Mouse (Mus musculus) embryonic fibroblast, embryonic 13.5 days (primary cell): Measurements from ENCODE around the gene Dgcr2. TPM values are rescaled to one million over a fixed set of nuclear protein-coding genes. Genes with fewer than 3 reads are reported as not detected.

ENCODE experiments used
- H3K27ac ChIP-seq: 2 replicates; pipeline ENCODE4 v1.5.1; 2012; ENCODE audit warnings: low read length, control low read depth, inconsistent platforms; ENCODE audit not compliant: insufficient read depth
- H3K4me1 ChIP-seq: 2 replicates; pipeline ENCODE4 v1.6.1; 2011; ENCODE audit warnings: low read length; ENCODE audit not compliant: control insufficient read depth, insufficient read depth
- H3K4me3 ChIP-seq: 2 replicates; pipeline ENCODE4 v1.5.1; 2011; ENCODE audit warnings: mild to moderate bottlenecking, control low read depth, low read length; ENCODE audit not compliant: insufficient read depth
- CTCF ChIP-seq: IDR thresholded peaks from 2 replicates; pipeline ENCODE4 v1.5.1; 2011; ENCODE audit warnings: mild to moderate bottlenecking, control low read depth, low read length, moderate library complexity, borderline replicate concordance; ENCODE audit not compliant: insufficient read depth
- POLR2A ChIP-seq: IDR thresholded peaks from 2 replicates; pipeline ENCODE4 v1.6.1; 2011; ENCODE audit warnings: low read depth, mild to moderate bottlenecking, control low read depth, low read length, moderate library complexity
- polyA plus RNA-seq: library from polyadenylated mRNA; stranded (reverse); fragments of >200 nt; gene quantifications from 2 replicates; pipeline ENCODE4 v1.2.4, GENCODE M21; 2011; ENCODE audit warnings: low read depth; ENCODE audit not compliant: missing spikeins, insufficient read length

Dgcr2 gene
- polyA plus RNA-seq, 1 experiment, result 53.0 TPM

DNA sequence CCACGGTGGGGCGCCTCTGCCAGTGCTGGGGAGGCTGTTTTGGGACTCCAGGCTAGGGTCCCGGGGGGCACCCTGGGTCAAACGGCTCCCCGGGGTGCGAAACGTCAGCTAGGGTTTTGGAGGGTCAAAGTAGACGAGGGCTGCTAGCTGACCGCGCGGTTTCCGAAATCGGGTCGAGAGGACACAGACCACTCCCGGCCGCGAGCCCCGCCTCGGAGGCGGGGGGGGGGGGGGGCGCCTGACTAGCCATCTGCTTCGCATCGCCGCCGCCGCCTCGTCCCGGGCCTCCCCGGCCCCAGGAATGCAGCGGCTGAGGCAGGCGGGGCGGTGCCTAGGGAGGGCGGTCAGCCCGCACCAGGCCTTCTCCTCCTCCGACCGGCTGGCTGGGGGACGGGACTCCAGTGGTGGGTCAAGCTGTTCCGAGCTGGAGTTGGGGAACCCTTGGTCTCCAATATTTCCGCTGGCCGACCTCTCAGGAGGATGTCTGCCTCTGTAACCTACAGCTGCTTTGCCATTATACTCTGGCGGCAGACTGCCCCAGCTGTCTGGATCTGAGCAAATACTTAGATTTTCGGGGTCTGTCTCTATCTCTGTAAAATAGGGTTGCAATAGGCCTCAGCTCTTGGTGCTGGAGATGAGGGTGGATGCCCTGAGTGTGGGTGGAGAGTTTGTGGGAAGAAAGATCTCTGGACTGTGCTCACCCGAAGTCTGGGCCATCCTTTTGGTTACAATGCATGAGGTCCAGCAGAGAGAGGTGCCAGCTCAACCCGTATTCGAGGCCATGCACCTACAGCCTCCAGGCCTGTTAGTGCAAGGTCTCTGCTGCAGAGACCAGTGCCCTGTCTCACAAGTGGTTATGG is 99.8 kb downstream of the Dgcr2 start:
- peaks cover 32% of the 10 kb centered on the region for H3K4me1 ChIP-seq
- no peak for TF ChIP-seq CTCF
- peak; percentile 59 for TF ChIP-seq POLR2A
- peak overlapping the region; percentile 80 for H3K4me3 ChIP-seq

DNA sequence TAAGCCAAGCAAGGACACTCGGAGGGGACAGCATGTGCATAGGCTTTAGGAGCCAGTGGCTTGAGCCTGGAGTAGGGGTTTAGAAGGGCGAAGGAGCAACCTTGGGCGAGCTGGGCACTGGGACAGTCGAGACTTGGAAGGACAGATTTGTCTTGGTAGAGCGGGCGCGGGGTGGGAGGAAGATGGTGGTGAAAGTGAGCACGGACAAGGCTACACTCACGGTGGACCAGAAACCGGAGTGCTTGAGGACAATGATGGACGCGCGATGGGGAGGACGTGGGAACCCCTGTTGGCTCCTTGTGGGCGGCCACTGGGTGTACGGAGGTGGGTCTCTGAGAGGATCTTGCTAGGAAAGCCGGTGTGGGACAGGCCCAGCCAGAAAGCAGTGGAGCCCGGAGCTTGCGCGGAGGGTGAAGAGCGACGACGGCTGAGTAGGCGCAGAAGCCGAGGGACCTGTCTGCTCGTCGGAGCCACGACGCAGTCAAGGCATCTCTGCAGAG is 100.5 kb downstream of the Dgcr2 start:
- Histone ChIP-seq H3K27ac (peak overlapping the region; percentile 75), H3K4me3 (peak overlapping the region; percentile 80), H3K4me1 (peaks cover 32% of the 10 kb centered on the region)
- TF ChIP-seq POLR2A, result peak; percentile 37; the same call in 1 of the 2 replicates
- no peak for TF ChIP-seq CTCF

More for the DNA sequence above, 99.8 kb downstream of the Dgcr2 start:
- peak overlapping the region; percentile 75 for H3K27ac ChIP-seq

DNA sequence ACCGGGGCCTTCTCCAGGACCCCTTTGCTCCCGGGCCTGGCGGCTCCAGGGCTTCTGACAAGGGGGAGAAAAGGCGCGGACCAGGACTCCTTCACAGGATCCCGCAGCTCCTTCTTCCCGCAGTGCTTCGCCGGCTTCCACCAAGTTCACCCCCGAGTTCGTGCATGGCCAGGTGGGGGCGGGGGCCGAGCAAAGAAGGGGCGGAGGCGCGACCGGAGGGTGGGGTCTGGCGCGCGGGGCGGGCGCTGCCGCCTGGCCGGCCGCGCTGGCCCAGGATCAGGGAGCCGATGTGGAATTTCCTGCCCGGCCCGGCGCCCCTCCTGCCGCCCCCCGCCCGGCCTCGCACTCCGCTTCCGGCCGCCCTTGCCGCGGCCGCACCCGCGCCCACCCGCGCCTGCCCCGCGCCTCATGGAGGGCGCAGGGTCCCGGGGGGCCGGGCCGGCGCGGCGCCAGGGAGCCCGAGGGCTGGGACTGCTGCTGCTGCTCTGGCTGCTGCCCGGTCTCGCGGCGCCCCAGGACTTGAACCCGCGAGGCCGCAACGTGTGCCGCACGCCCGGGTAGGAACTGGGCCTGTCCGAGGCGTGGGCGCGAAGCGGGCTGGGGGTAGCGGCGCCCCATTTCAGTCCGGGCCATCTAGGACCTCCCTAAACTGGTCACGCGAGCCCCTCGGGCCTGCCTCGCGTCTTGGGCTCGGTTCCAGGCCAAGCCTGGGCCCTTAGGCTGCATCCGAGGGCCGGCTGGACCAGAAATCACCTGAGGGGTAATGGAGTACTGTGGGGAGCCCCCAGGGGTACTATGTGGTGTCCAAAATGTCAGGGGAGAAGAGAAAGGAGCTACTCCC is 101.2 kb downstream of the Dgcr2 start, which contains the start of gene Scarf2:
Scarf2 (plus strand) TSS at position 312 of the 841 bp plus-strand sequence.
- Histone ChIP-seq H3K4me3 (peak within 1 kb of the TSS; percentile 80), H3K4me1 (peaks cover 26% of the 10 kb centered on the region), H3K27ac (peak within 1 kb of the TSS; percentile 75)
- TF ChIP-seq CTCF (no peak), POLR2A (no peak; the same call in 1 of the 2 replicates)

DNA sequence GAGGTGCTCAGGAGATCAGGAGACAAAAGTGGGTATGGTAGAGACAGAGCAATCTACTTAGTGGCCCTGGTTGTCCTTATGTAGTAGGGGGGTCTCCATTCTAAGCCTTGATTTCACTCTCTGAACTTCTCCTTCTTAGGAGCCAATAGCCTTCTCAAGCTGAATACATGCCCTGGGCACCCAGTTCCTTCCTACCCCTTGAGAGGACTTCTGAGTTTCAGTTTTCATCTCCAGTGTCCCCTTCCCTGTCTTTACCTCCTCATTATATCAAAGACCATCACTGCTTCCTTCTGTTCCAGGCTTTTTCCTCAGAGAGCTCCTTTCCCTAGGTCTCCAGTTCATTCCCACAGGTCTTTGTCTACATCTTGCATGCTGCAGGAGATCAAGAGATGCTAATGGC is 101.8 kb downstream of the Dgcr2 start:
- Histone ChIP-seq H3K4me1 (peaks cover 20% of the 10 kb centered on the region), H3K4me3 (peak overlapping the region; percentile 21; the same call in 1 of the 2 replicates), H3K27ac (peak overlapping the region; percentile 61)
- TF ChIP-seq POLR2A, result no peak
- TF ChIP-seq CTCF, result no peak

DNA sequence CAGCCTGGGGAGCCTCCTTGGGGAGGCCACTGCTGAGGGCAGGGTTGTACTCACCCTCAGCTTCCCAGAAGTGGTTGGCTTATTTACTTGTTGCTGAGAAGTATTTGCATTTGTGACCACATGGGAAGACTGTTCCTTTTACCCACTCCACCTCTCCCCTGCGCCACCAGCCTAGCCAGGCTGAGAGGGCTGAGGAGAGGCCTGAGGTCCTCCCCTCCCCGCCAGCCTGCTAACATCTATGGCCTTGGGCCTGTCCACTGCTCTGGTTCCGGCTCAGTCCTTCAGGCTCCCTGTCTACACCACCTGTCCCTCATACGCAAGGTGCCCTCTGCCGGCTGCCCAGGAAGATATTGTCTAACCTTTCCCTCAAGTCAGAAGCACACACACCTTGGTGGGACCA is 102.7 kb downstream of the Dgcr2 start:
- TF ChIP-seq CTCF, result 0 out of 2 replicates have a peak, but pooled peaks have one; percentile 7
- no peak for TF ChIP-seq POLR2A
- H3K27ac ChIP-seq, result no peak overlapping the region

DNA sequence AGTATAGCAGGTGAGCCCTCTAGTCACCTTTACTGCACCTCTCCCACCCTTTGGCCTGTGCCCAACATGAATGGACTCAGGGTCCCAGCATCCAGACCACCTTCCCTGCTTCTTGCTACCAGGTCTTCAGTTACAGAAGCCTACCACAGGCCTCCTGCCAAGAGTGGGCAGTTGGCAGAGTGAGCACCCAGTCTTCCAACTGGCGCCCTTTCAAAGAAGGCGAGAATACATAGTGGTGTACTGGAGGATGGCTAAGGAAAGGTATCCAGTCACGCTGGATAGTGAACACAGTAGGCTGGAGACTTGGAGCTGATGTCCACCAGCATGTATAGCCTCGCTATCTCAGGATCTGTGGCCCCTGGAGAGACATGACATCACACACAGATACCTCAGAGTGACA is 104.3 kb downstream of the Dgcr2 start:
- peaks cover 2% of the 10 kb centered on the region; the same call in 1 of the 2 replicates for H3K4me1 ChIP-seq
- no peak for TF ChIP-seq CTCF
- TF ChIP-seq POLR2A, result no peak
- H3K4me3 ChIP-seq, result no peak overlapping the region

More for the DNA sequence above, 102.7 kb downstream of the Dgcr2 start:
- Histone ChIP-seq H3K4me3 (no peak overlapping the region), H3K4me1 (peaks cover 15% of the 10 kb centered on the region)

DNA sequence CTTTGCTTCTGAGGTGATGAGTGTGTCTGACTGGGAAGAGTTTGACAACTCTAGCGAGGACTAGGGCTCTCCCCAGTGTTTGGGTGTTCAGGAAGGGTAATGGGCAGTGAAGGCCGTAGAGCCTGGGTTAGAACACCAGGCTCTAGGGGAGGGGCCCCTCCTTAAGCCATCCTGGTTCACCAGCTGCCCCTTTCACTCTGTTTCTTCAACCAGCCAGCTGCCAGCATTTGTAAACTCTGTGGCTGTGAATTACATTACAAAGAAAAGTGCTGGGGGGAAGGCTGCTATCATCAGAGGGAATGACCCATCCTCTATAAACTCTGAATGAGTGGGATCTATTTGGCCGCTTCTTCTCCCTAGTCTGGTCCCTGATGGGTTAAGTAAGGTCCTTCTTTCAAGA is 105.6 kb downstream of the Dgcr2 start:
- TF ChIP-seq CTCF (no peak), POLR2A (no peak)
- Histone ChIP-seq H3K27ac (no peak overlapping the region), H3K4me3 (no peak overlapping the region), H3K4me1 (no peaks in the 10 kb centered on the region; the same call in 1 of the 2 replicates)

More for the DNA sequence above, 104.3 kb downstream of the Dgcr2 start:
- H3K27ac ChIP-seq, result no peak overlapping the region

Other genes starting within 250 kb of the Dgcr2 start
- gene Med15, start 165.7 kb downstream of the Dgcr2 start, polyA plus RNA-seq, result 65.3 and 67.2 TPM in 2 replicates
- gene Klhl22, start 138.9 kb downstream of the Dgcr2 start, polyA plus RNA-seq, result 53.4 and 63.8 TPM in 2 replicates
- gene Scarf2, start 101.3 kb downstream of the Dgcr2 start, polyA plus RNA-seq, result 46.1 and 46.5 TPM in 2 replicates
- gene B830017H08Rik, start 65.4 kb downstream of the Dgcr2 start, polyA plus RNA-seq, result not detected in 2 replicates
- gene Car15, start 60.2 kb downstream of the Dgcr2 start, polyA plus RNA-seq, result 0.90 and 1.4 TPM in 2 replicates
- 0.26 TPM in 1 of 2 replicates, not detected in the other for gene Gm20518, start 6.9 kb downstream of the Dgcr2 start, polyA plus RNA-seq
- gene Tssk1, start 4.3 kb downstream of the Dgcr2 start, polyA plus RNA-seq, result not detected in 2 replicates
- gene Tssk2, start 75 bp upstream of the Dgcr2 start, polyA plus RNA-seq, result not detected in 2 replicates
- 17.5 and 20.7 TPM in 2 replicates for gene Ess2, start 12.8 kb upstream of the Dgcr2 start, polyA plus RNA-seq
- not detected in 2 replicates for gene Gsc2, start 16.5 kb upstream of the Dgcr2 start, polyA plus RNA-seq
- 77.8 and 111 TPM in 2 replicates for gene Slc25a1, start 29.7 kb upstream of the Dgcr2 start, polyA plus RNA-seq
- gene Vpreb2, start 81.9 kb upstream of the Dgcr2 start, polyA plus RNA-seq, result not detected in 2 replicates
- 26.1 and 34.5 TPM in 2 replicates for gene Dgcr6, start 154.3 kb upstream of the Dgcr2 start, polyA plus RNA-seq
- 0.70 and 0.80 TPM in 2 replicates for gene Prodh, start 191.6 kb upstream of the Dgcr2 start, polyA plus RNA-seq
- gene Rtn4r, start 229.1 kb upstream of the Dgcr2 start, polyA plus RNA-seq, result 1.2 and 1.4 TPM in 2 replicates